Mouse (Mus musculus) adrenal gland, postnatal 4 days (tissue): Measurements from ENCODE around the gene Dgki. TPM values are rescaled to one million over a fixed set of nuclear protein-coding genes. Genes with fewer than 3 reads are reported as not detected.

Experiments
- DNase-seq, 2 experiments: peaks; one replicate each; pipeline ENCODE4 v3.0.0; 2021 to 2022; ENCODE audit warnings: low spot score in 2 of 2, mixed read lengths in 2 of 2
- total RNA-seq, 2 experiments: library from RNA; stranded (reverse); gene quantifications; 2 replicates each; pipeline ENCODE4 v1.2.3; 2021

The Dgki gene
- total RNA-seq, 2 experiments from 2014 or later = 4.0 to 4.2 TPM

DNA sequence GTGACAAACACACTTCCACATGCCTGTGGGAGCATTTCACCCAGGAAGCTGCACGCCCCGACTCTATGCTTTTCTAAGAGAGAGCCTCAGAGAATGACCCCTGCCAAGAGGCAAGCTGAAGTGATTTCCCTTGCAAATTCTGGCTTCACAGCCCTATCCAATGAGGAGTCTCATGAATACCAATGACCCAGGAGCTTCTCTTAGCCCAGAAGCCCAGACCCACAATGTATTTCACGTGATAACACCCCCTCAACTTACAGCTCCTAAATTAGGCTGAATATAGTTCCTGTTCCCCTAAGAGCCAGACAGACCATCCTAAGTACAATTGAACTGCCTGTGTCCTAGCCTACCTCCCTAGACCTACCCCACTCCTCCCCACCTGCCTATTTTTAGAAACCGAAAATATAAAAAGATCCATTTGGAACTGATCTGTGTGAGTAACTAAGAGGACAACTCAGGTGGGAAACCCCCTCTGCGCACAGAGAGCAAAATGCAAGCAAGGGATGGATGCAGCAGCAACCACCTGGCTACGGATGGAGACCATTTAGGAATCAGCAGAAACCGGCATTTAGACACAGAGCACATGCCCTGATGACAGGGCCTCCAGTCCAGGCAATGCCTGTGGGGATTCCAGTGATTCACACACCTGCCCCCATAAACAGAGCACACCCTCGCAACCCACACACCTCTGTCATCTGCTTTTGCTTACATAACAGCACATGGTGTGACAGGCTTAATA is 2.1 kb downstream of the Dgki start:
- DNase-seq = no peak

DNA sequence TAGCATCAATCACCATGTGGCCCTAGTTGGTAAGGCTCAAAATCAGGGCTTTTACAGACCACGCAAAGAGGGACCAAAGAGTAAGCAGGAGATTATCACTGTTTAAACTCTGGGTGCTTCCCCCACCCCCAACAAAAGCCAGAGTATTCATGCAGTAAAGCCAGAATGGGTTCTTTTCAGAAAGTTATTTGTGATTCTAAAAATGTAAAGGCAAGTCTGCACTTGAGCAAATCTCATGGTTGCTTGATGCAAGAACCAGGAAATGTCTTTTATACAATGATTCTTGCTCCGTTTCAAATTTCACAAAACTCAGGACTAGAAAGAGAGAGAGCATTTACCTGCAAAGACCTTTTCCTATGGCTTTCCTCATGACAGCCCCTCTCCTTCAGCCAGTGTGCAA is 7.9 kb downstream of the Dgki start:
- no peak for DNase-seq

DNA sequence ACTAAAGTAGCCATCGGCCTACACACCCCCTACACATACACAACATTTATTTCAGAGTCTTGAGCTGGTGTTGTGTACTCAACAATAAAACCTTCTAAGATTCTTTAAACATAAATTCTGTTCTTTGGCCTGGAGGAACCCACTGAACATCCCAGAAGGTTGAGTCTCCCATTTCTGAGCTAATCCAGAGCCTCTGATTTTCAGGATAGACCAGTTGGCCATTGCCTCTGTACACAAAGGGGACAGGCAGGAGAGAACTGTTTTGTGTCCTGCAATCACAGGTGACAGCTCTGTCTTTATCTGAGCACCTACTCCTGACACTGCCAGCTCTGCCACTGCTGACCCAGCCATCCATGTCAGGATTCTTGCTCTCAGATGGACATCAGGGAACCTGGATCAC is 8.8 kb downstream of the Dgki start:
- no peak for DNase-seq

DNA sequence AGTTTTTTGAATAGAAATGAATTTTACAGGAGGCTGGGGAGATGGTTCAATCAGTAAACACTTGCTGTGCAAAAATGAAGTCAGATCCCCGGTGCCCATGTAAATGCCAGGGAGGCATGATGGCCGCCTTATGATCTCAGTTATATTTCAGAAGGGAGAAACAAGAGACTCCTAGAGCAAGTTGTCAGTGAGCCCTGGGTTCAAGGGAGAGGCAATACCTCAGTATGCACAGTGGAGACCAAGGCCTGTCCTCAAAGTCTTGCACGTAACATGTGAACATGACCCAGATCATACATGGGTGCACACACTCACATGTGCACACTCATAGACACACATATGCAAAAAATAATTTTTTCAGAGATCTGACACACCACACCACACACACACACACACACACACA is 9.3 kb downstream of the Dgki start:
- DNase-seq = no peak

DNA sequence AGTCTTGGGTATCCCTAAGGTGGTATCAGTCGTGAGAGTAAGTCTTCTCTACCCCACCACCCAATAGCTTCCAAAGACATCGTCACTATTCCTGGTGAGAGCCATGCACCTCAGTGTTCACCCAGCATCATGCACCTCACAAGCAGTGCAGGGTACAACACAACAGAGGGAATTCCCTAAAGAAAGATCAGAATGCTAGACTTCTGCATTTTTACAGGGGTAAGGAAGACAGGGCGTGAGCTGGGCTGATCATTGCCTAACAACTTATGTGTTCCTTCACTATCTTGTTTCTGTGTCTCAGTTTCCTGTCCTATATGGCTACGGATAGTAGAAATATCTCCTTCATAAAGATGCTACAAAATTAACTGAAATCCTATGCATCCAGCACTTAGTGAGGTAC is 13.8 kb downstream of the Dgki start:
- DNase-seq = no peak

DNA sequence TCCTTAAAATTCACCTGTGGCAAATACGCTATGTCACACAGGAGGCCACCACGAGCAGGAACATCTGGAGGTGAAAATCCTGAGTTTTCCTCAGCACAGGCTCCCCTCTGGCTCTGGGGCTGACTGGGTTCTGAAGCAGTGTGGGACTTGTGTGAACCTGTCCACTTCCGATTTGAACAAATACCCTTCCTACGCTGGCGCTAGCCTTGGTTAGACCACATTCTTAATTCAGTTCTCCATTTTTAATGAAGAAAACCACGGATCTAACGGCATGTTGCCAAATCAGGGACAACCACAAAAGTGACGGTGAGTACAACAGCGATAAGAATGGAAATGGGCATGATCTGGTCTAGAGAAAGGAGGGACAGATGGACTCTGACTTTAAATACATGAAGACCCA is 15.1 kb downstream of the Dgki start:
- DNase-seq = no peak

DNA sequence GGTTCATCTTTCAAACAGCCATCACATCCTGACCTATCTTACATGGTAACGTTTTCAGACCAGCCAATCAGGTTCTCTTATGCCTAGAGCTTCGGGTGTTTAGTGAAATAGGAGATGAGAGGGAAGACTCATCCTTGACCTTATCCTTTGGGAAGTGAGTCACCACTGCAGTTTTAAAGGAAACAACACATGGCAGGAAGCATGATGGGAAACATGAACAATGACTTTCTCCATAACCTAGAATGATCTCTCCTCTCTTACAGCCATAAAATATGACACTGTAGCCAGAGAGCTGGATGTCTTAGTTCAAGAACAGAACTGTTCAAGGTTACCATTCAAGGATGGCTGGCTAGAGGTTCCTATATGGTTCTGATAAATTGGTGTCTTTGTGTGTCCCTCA is 16.6 kb downstream of the Dgki start:
- no peak for DNase-seq

DNA sequence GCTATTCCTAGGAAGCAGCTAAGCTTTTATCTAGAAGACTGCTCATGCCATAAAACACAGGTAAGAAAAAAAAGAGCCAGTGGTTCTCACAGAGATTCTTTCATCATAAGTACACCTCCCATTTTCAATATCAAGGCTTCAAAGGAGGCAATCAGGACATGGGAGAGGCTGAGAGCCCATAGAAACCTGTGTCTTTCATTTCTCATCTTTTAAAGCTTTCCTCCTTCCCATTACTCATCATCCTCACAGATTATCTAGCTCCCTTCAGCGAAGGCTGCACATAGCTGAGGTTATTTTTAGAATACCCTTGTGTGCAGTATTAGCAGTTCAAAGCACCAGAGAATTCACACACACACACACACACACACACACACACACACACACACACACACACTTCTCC is 17.3 kb downstream of the Dgki start:
- no peak for DNase-seq

DNA sequence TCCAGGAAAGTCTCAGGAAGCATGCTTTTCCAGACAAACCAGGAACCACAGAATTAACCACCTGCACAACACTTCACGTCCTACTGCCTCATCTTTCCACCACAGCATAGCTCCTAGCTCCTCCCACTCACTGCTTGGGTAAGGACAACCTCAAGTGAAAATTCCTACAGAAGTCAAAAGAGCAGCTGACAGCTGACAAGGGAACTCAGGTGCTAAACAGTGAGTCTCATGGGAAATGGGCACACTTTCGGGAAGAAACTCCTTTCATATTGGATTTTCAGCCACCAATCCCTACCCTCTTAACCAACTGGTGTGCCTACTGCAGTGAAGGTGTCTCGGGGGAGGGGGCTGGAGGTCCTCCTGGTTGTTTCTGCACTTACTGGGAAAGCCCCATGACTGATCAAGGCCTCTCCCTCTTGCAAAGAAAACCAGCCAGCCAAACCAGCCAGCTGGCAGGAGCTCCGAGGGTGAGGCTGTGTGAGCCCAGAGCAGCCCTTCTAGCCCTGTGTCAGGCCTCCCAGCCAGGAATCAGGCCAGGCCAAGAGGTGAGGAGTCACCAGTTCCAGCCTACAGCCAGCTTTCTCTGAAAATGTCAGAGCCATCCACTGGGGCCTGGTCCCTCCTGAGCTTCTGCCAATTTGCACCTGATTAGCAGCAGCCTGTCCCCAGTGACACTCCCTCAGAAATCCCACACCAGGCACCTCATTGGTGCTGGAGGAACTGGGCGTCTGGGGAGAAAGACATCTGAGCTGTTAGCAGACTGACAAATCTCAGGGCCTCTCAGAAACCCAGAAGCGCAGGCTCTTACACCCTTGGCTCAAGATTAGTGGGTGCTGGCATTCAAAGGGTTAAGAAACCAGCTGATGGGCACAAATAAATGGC is 22.9 kb downstream of the Dgki start:
- DNase-seq = no peak

DNA sequence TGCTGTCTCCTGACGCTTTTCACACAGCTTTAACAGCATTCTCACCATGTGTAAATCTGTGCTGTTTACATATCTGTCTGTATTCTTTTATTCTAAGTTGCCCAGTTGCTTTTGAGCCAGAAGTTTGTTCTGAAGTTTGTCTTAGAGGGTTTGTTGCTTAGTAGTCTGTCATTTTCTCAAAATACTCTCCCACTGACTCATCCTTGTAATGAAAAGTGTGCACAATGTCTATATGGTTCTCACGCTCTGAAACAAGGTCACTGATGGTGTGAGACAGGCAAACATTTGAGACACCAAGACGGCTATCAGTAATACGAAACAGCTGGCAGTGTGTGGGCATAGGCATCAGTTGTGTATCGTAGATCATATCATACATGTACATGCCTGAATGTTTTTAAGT is 23.8 kb downstream of the Dgki start:
- DNase-seq = no peak

DNA sequence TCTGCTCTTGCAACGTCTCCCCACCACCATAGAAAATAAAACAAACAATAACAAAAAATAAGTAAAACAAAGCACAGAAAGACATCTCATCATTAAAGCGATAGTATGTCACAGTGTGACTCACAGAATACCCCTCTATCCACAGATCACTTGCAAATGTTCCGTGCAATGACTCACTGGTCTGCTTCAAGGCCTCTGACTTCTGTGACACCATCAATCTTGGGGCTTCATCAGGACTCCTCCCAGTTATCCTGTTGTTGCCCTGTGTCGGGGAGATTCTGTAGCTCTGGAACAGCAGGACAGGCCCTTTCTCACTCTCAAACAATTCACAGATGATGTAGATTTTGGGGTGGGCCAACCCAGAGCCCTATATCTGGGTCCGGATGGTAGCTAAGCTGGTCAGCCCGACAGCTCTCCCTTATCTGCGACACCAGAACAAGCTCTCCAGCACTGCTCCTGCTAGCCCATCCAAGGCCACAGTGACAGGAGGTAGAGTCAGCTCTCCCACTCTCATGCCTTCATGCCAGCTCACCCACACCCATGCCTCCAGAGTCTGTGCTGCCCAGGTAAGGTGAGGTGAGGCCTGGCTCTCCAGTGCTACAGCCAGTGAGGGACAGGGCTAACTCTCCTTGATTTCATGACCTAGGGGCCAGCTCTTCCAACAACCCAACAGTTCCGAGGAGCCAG is 28.9 kb downstream of the Dgki start:
- peak in 1 of 2 experiments; percentile 14 for DNase-seq

DNA sequence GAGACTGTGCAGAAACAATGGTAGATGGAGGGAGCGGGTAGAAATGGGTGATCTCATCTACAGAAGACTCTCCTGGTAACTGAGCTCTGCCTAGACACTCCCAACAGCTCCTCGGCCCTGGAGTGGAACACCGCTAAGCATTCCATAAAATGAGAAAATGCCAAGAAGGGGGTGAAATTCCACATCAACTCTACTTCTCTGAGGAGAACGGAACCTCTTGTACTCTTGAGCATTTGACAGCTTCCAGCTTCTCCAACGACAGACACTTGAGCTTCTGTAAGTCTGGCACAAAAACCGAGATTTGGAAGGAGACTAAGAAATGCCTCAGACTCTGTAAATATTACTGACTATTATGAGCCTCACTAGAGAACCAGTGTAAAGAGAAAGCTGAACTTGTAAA is 31.4 kb downstream of the Dgki start:
- no peak for DNase-seq

DNA sequence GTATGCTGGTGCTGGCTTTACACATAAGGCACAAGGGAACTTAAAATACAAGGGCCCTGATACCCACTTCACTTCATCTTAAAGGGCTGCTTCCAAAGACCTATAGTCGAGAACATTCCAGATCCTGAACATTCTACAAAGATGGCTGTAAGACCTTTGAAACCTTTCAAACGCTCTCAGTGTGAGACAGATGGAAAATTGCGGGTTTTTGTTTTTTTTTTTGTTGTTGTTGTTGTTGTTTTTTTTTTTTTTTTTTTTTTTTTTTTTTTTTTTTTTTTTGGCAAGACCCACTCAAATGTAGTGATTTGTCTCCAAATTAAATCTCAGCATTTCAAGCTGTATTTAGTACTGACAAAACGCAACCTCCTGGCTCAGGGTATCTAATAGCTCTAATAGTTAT is 32.0 kb downstream of the Dgki start:
- no peak for DNase-seq

DNA sequence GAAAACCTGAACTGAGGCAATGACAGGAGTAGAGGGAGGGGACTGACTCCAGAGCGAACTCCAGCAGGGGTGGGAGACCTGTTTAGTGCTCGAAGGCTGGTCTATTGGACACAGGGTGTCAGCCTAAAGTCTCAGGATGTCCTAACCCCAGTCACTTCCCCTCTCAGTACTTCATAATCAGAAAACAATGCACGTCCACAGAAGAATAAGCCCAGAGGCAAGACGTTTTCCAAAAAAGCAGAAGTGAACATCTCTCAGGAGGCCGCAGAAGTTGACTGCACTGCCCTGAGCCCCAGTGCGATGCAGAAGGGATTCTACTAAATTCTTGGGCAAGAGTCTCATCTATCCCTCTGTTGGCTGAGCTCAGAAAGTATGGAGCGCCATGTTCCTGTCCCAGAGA is 37.5 kb downstream of the Dgki start:
- DNase-seq = no peak

DNA sequence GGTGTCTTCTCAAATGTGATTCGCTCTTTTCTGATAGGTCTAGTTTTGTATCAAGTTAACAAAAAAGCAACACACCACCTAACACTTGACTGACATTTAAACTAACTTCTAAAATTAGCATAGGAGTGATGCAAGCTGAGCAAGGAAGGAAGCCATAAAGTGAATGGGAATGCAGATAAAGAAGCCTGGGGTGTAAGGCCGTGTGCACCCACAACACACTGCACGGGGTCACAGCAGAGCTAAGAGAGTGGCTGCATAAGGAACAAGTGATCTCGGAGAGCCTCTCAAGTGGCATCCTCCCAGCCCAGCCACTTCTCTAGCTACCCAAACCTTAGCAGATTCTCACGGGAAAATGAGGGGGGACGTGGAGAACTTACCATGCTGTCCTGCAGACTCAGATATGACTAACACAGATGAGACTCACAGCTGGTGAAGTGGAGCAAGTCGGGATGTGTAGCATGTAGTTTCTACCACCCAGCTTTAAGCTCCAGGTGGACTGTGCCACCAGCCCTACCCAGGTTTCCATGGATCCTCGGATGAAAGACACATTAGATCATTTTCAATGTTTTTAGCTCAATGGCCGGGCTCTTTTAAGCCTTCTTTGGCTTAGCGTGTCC is 38.6 kb downstream of the Dgki start:
- no peak for DNase-seq

DNA sequence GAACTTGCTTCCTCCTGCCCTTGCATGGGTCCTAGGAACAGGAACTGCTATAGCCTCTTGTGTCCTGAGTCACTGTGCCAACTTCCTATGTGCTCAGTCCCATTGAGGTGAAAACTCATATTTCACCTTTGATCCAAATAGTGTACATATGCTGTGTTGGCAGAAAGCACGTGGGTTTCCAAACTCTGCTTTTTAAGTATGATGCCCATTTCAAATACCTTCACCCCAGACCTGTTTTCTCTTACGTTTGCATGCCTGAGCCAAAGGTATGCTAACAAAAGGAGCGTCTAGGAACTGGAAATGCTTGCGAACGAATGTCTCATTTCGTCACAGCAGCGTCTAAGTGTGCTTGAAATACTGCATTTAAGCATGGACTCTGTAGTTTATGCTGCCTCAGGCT is 41.3 kb downstream of the Dgki start:
- no peak for DNase-seq

DNA sequence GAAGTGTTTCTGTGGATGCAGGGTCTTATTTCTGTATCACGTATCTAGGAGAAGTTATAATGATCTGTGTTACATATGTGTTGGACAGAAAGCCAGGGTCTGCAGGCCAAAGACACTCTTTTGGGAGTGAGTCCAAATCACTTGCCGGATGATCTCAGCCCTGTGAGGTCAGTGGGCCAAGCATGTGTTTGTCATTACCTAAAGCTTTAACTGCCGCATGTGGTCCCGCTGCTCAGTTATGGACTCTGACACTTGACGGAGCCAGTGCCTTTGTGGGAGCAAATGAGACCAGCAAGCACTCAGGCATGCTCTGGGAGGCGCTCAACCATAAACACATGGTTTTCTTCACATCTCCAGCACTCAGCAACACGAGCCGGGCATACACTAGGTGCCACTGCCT is 45.8 kb downstream of the Dgki start:
- DNase-seq = no peak

DNA sequence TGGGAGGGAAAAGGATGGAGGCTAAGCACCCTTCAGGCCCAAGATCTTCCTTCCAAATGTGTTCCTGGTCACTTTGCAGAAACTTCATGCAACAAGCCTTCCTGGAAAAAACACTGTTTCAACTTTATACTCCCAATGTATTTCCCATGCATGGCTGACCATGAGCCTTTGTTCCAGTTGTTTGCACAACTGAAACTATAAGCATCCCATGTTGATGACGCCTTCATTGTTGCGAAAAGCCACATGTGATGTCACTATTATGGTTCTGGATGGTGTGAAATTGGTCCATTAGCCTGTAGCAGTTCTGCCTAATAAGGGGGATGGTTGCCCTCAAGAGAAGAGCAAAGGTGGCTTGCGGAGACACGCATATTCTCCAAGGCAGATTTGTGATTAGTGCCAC is 47.4 kb downstream of the Dgki start:
- no peak for DNase-seq

DNA sequence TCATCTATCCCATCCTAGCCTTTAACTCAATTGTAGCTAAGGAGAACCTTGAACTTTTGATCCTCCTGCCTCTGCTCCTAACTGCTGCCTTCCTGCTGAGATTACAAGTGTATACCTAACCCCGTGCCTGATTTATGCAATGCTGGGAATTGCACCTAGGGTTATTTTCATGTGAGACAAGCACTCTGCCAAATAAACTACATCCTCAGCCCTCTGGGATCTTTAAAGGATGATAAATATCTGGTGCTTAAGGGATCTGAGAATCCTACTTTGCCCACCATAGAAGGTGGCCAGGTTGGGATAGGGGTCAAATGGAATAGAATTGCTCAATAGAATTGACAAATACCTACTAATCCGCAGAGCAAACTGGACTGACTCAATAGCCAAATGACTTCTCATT is 49.3 kb downstream of the Dgki start:
- DNase-seq = no peak

DNA sequence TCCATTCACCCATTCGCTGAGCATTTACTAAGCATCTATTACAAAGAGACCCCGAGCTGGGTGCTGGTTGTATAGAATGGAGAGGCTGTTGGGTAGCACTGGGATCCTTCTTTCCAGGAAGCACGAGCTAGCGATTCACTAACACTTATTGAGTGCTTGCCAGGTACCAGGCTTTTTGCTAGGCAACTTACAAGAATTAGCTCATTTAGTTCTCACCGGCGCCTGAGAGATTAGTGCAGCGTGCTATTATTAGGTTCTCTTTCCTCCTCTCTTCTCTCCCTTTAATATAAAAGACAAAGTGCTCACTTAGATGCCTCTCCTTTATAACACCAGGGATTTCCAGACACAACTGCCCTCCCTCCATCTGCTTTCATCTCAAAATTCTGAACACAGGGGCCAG is 54.2 kb downstream of the Dgki start:
- DNase-seq = no peak

DNA sequence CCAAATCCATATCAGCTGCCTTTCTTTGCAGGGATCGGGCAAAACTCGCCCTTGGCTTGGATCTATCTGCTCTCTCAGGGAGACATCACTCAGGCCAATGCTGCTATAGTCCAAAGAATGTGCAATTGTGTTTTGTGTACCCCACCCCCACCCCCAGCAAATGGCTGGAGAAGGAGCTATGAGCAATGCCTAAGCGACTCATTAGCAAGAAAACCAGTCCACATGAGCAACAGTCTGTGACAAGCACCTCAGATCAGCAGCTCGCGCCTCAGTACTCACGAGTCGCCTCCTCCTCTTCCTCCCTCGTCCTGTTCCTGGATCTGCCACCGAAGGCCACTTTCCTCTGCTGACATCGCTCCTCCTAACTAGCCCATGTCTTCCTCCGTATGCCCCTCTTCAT is 55.9 kb downstream of the Dgki start:
- no peak for DNase-seq

DNA sequence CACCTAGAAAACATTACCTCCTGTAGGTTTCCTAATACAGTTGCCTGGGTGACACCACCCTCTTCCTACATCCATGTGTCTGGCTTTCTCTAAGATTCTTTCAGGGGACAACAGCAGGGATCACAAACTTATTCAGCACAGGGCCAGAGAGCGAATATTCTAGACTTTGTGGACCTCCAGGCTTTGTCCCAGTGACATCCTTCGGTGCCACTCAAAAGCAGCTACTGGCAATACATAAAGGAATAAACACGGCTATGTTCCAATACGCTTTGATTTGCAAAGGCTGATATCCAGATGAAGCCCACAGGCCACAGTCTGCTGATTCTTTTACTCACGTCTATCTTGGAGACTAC is 57.2 kb downstream of the Dgki start:
- DNase-seq = no peak
